Mouse (Mus musculus): ENCODE measurements around the gene Micu1. TPM values are rescaled to one million over a fixed set of nuclear protein-coding genes. Genes with fewer than 3 reads are reported as not detected.
"Not testable (repeated sequence)": the region's sequence is repeated elsewhere in the genome, so short reads cannot be mapped to it uniquely, and the experiment has no call there.

Micu1 gene
- polyA plus RNA-seq (2012; ENCODE audit: insufficient read depth, insufficient read length, low replicate concordance, missing spikeins), result not detected in 2 replicates

- under 1% methylated on average over 48 of the region's 48 CpGs for WGBS
- peak within 1 kb of the TSS; percentile 30 for H3K27ac ChIP-seq (ENCODE audit: insufficient read depth, low read depth, low read length)
- H3K4me1 ChIP-seq (ENCODE audit: control insufficient read depth, insufficient read depth, low read length), result peaks cover 2% of the 10 kb centered on the region; the same call in 1 of the 2 replicates
- no peak for TF ChIP-seq CTCF (IDR thresholded peaks at IDR 0.05; ENCODE audit: insufficient read depth, low read depth, low read length)
- TF ChIP-seq POLR2A (IDR thresholded peaks at IDR 0.05; ENCODE audit: insufficient read depth, low read depth, low read length), result peak; percentile 79
- peak within 1 kb of the TSS; percentile 55 for H3K4me3 ChIP-seq (ENCODE audit: insufficient read depth, low read depth, low read length)
Observed at GRCm38 (mm10) chr10:59702207-59703032, at the start of gene Micu1. Gene Micu1, plus strand, starts transcription at chr10:59702477.

GRCm38 (mm10) chr10:59656799-59657198, 45.5 kb upstream of the Micu1 start:
- 88% methylated on average over 13 of the region's 13 CpGs for WGBS
- H3K27ac ChIP-seq (ENCODE audit: insufficient read depth, low read depth, low read length), result no peak overlapping the region
- H3K4me1 ChIP-seq (ENCODE audit: control insufficient read depth, insufficient read depth, low read length), result no peaks in the 10 kb centered on the region
- H3K4me3 ChIP-seq (ENCODE audit: insufficient read depth, low read depth, low read length), result no peak overlapping the region
- TF ChIP-seq POLR2A (IDR thresholded peaks at IDR 0.05; ENCODE audit: insufficient read depth, low read depth, low read length), result no peak
- no peak for TF ChIP-seq CTCF (IDR thresholded peaks at IDR 0.05; ENCODE audit: insufficient read depth, low read depth, low read length)

- WGBS, result 83% methylated on average over 2 of the region's 2 CpGs
- Histone ChIP-seq H3K27ac (ENCODE audit: insufficient read depth, low read depth, low read length) (no peak overlapping the region), H3K4me1 (ENCODE audit: control insufficient read depth, insufficient read depth, low read length) (peaks cover 4% of the 10 kb centered on the region), H3K4me3 (ENCODE audit: insufficient read depth, low read depth, low read length) (no peak overlapping the region)
- TF ChIP-seq CTCF (IDR thresholded peaks at IDR 0.05; ENCODE audit: insufficient read depth, low read depth, low read length) (no peak), POLR2A (IDR thresholded peaks at IDR 0.05; ENCODE audit: insufficient read depth, low read depth, low read length) (no peak)
Observed at GRCm38 (mm10) chr10:59664765-59665164, 37.5 kb upstream of the Micu1 start.

- 84% methylated on average over 13 of the region's 13 CpGs for WGBS
- H3K4me3 ChIP-seq (ENCODE audit: insufficient read depth, low read depth, low read length), result no peak overlapping the region
- H3K27ac ChIP-seq (ENCODE audit: insufficient read depth, low read depth, low read length), result no peak overlapping the region
- no peak for TF ChIP-seq POLR2A (IDR thresholded peaks at IDR 0.05; ENCODE audit: insufficient read depth, low read depth, low read length)
- no peak for TF ChIP-seq CTCF (IDR thresholded peaks at IDR 0.05; ENCODE audit: insufficient read depth, low read depth, low read length)
- H3K4me1 ChIP-seq (ENCODE audit: control insufficient read depth, insufficient read depth, low read length), result peaks cover 4% of the 10 kb centered on the region
Observed at GRCm38 (mm10) chr10:59665503-59666291, 36.6 kb upstream of the Micu1 start.

- WGBS, result 28% methylated on average over 6 of the region's 6 CpGs
- TF ChIP-seq POLR2A (IDR thresholded peaks at IDR 0.05; ENCODE audit: insufficient read depth, low read depth, low read length) (no peak), CTCF (IDR thresholded peaks at IDR 0.05; ENCODE audit: insufficient read depth, low read depth, low read length) (no peak)
- no peak overlapping the region; the same call in 1 of the 2 replicates for H3K27ac ChIP-seq (ENCODE audit: insufficient read depth, low read depth, low read length)
Observed at GRCm38 (mm10) chr10:59667377-59667776, 34.9 kb upstream of the Micu1 start.

GRCm38 (mm10) chr10:59668491-59668890, 33.8 kb upstream of the Micu1 start:
- WGBS, result 79% methylated on average over 7 of the region's 7 CpGs
- Histone ChIP-seq H3K4me3 (ENCODE audit: insufficient read depth, low read depth, low read length) (no peak overlapping the region), H3K27ac (ENCODE audit: insufficient read depth, low read depth, low read length) (no peak overlapping the region), H3K4me1 (ENCODE audit: control insufficient read depth, insufficient read depth, low read length) (peaks cover 4% of the 10 kb centered on the region)
- no peak for TF ChIP-seq CTCF (IDR thresholded peaks at IDR 0.05; ENCODE audit: insufficient read depth, low read depth, low read length)
- no peak for TF ChIP-seq POLR2A (IDR thresholded peaks at IDR 0.05; ENCODE audit: insufficient read depth, low read depth, low read length)

More at GRCm38 (mm10) chr10:59667377-59667776, 34.9 kb upstream of the Micu1 start:
- Histone ChIP-seq H3K4me3 (ENCODE audit: insufficient read depth, low read depth, low read length) (no peak overlapping the region), H3K4me1 (ENCODE audit: control insufficient read depth, insufficient read depth, low read length) (peaks cover 4% of the 10 kb centered on the region)

GRCm38 (mm10) chr10:59677836-59678235, 24.4 kb upstream of the Micu1 start:
- Histone ChIP-seq H3K27ac (ENCODE audit: insufficient read depth, low read depth, low read length) (no peak overlapping the region), H3K4me1 (ENCODE audit: control insufficient read depth, insufficient read depth, low read length) (no peaks in the 10 kb centered on the region), H3K4me3 (ENCODE audit: insufficient read depth, low read depth, low read length) (no peak overlapping the region)
- WGBS, result 61% methylated on average over 1 of the region's 1 CpGs
- no peak for TF ChIP-seq CTCF (IDR thresholded peaks at IDR 0.05; ENCODE audit: insufficient read depth, low read depth, low read length)
- no peak for TF ChIP-seq POLR2A (IDR thresholded peaks at IDR 0.05; ENCODE audit: insufficient read depth, low read depth, low read length)

- WGBS, result 81% methylated on average over 2 of the region's 2 CpGs
- no peaks in the 10 kb centered on the region for H3K4me1 ChIP-seq (ENCODE audit: control insufficient read depth, insufficient read depth, low read length)
- no peak for TF ChIP-seq CTCF (IDR thresholded peaks at IDR 0.05; ENCODE audit: insufficient read depth, low read depth, low read length)
- no peak for TF ChIP-seq POLR2A (IDR thresholded peaks at IDR 0.05; ENCODE audit: insufficient read depth, low read depth, low read length)
- no peak overlapping the region for H3K4me3 ChIP-seq (ENCODE audit: insufficient read depth, low read depth, low read length)
- no peak overlapping the region for H3K27ac ChIP-seq (ENCODE audit: insufficient read depth, low read depth, low read length)
Observed at GRCm38 (mm10) chr10:59679189-59679588, 23.1 kb upstream of the Micu1 start.

GRCm38 (mm10) chr10:59685586-59685985, 16.7 kb upstream of the Micu1 start:
- 94% methylated on average over 3 of the region's 3 CpGs for WGBS
- H3K27ac ChIP-seq (ENCODE audit: insufficient read depth, low read depth, low read length); H3K4me3 ChIP-seq (ENCODE audit: insufficient read depth, low read depth, low read length); H3K4me1 ChIP-seq (ENCODE audit: control insufficient read depth, insufficient read depth, low read length): not testable (repeated sequence)

All from olfactory bulb, adult 2 months (tissue).